Mouse (Mus musculus) kidney, adult 2 months (tissue): ENCODE measurements around the gene Disp2. TPM values are rescaled to one million over a fixed set of nuclear protein-coding genes. Genes with fewer than 3 reads are reported as not detected.

Experiments used
- DNase-seq: peaks from one replicate; pipeline ENCODE4 v3.0.0; 2021
- H3K27ac ChIP-seq: fragments of 200-500 bp; 2 replicates; pipeline ENCODE4 v1.5.1; 2012; ENCODE audit warnings: low read depth, low read length, control low read depth, inconsistent platforms; ENCODE audit not compliant: insufficient read depth
- H3K27me3 ChIP-seq: fragments of 200-500 bp; replicated peaks from 2 replicates; pipeline ENCODE4 v1.6.1; 2012; ENCODE audit warnings: mild to moderate bottlenecking, moderate library complexity, low read length, inconsistent platforms; ENCODE audit not compliant: control insufficient read depth, insufficient read depth
- H3K36me3 ChIP-seq: fragments of 200-500 bp; 2 replicates; pipeline ENCODE4 v1.6.1; 2012; ENCODE audit warnings: mild to moderate bottlenecking, moderate library complexity, low read length, inconsistent platforms; ENCODE audit not compliant: control insufficient read depth, insufficient read depth
- H3K4me1 ChIP-seq: fragments of 200-500 bp; 2 replicates; pipeline ENCODE4 v1.6.1; 2011; ENCODE audit warnings: low read length; ENCODE audit not compliant: control insufficient read depth, insufficient read depth
- H3K4me3 ChIP-seq: fragments of 200-500 bp; 2 replicates; pipeline ENCODE4 v1.5.1; 2011; ENCODE audit warnings: mild to moderate bottlenecking, low read depth, low read length, control low read depth; ENCODE audit not compliant: insufficient read depth
- CTCF ChIP-seq: fragments of 200-500 bp; conservative IDR thresholded peaks from 2 replicates; pipeline ENCODE4 v1.5.1; 2011; ENCODE audit warnings: low read depth, mild to moderate bottlenecking, control low read depth, low read length, moderate library complexity, mixed read lengths; ENCODE audit not compliant: insufficient read depth, insufficient read length
- POLR2A ChIP-seq: fragments of 200-500 bp; IDR thresholded peaks from one replicate; pipeline ENCODE4 v1.6.1; 2011; ENCODE audit warnings: low read depth, low read length, control low read depth
- WGBS: fragments of 180-500 bp; shearing (Covaris S2); methylation state at CpG from one replicate; pipeline ENCODE4 v1.1.7; 2018; 5-methylcytosine and 5-hydroxymethylcytosine counted together
- polyA plus RNA-seq: library from polyadenylated mRNA; depleted of rRNA; stranded (reverse); fragments of >200 nt; gene quantifications from 2 replicates; pipeline ENCODE4 v1.2.3, GENCODE M21; 2012

The Disp2 gene
- polyA plus RNA-seq, 1 experiment: 0.67 TPM

DNA sequence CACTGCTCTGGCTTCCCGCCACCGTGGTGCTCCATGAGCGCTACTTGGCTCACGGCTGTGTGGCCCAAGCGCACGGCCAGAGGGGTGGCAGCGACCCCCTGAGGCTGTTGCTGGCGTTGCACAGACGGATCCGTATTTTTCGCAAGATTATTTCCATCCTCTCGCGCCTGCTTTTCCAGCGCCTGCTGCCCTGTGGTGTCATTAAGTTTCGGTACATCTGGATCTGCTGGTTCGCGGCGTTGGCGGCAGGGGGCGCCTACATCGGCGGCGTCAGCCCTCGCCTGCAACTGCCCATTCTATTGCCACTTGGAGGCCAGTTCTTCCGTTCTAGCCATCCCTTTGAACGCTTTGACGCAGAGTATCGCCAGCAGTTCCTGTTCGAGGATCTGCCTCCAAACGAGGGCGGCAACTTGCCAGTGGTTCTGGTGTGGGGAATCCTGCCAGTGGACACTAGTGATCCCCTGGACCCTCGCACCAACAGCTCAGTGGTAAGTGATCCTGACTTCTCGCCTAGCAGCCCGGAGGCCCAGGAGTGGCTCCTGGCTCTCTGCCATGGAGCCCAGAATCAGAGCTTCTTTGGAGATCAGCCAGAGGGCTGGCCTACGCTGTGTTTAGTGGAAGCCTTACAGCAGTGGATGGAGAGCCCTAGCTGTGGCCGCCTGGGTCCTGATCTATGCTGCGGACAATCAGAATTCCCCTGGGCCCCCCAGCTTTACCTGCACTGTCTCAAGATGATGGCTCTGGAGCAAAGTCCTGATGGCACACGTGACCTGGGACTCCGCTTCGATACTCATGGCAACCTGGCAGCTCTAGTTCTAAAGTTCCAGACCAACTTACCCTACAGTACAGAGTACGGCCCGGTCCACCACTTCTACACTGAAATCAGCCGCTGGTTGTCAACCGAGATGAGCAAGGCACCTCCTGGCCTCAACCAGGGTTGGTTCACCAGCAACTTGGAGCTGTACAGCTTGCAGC, 11.3 kb downstream of the Disp2 start:
- no peak for TF ChIP-seq POLR2A
- TF ChIP-seq CTCF: peak; percentile 79
- Histone ChIP-seq H3K27me3 (no peaks in the 10 kb centered on the region), H3K4me1 (no peaks in the 10 kb centered on the region), H3K36me3 (no peaks in the 10 kb centered on the region), H3K27ac (no peak overlapping the region), H3K4me3 (no peak overlapping the region)
- 23% methylated on average over 44 of the region's 44 CpGs for WGBS
- DNase-seq: peak; percentile 81

DNA sequence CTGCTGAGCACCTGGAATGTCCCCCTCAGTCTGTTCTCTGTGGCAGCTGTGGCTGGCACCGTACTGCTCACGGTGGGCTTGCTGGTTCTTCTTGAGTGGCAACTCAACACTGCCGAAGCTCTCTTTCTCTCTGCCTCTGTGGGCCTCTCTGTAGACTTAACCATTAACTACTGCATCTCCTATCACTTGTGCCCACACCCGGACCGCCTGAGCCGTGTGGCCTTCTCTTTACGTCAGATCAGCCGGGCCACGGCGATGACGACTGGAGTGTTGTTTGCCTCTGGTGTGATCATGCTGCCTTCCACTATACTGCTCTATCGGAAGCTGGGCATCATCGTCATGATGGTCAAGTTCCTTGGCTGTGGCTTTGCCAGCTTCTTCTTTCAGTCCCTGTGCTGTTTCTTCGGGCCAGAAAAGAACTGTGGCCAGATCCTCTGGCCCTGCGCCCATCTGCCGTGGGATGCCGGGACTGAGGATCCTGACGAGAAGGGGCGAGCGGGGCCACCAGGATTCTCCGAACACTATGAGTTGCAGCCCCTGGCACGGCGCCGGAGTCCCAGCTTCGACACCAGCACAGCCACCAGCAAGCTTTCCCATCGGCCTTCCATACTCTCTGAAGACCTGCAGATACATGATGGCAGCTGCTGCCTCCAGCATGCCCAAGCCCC, 12.2 kb downstream of the Disp2 start:
- TF ChIP-seq POLR2A: no peak
- no peak for TF ChIP-seq CTCF

DNA sequence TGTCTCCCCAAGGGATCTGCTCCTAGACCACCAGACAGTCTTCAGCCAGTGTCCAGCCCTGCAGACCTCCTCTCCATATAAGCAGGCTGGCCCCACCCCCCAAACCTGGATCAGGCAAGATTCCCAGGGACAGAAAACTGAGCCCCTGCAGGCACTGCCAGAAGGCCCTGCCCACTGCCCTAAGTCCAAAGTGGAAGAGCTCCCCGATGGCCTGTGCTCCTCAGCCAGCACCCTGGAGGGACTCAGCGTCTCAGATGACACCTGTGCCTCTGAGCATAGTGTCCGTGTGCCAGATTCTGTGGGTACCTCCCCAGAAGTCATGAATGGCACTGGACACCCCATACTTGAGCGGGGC, 12.7 kb downstream of the Disp2 start:
- H3K27me3 ChIP-seq: no peaks in the 10 kb centered on the region
- no peak for DNase-seq
- no peak overlapping the region for H3K4me3 ChIP-seq
- no peaks in the 10 kb centered on the region for H3K36me3 ChIP-seq
- WGBS: 57% methylated on average over 4 of the region's 4 CpGs
- no peak overlapping the region for H3K27ac ChIP-seq
- no peaks in the 10 kb centered on the region for H3K4me1 ChIP-seq
- TF ChIP-seq POLR2A: no peak
- TF ChIP-seq CTCF: no peak

More for the DNA sequence above, 12.2 kb downstream of the Disp2 start:
- H3K4me3 ChIP-seq: no peak overlapping the region
- 93% methylated on average over 26 of the region's 26 CpGs for WGBS
- DNase-seq: no peak
- H3K36me3 ChIP-seq: no peaks in the 10 kb centered on the region
- H3K27ac ChIP-seq: no peak overlapping the region
- H3K27me3 ChIP-seq: no peaks in the 10 kb centered on the region
- H3K4me1 ChIP-seq: no peaks in the 10 kb centered on the region

DNA sequence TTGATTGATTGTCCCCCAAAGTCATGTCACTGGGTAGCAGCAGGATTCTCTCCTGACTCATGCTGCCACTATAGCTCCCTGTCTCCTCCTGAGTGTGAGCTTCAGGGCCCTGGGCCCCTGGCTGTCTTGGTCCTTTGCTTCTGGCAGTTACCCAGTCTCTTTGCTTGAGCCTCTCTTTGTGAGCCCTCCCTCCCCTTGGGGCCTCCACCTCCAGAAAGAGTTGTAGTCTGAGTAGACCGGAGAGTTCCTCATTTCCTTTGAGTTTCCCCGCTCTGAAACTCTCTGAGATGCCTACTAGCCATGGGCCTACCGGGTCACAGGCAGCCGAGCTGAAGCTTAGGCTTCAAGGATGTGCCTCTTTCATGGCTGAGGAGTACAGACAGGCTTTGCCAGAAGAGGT, 14.1 kb downstream of the Disp2 start:
- TF ChIP-seq POLR2A: no peak
- no peak for TF ChIP-seq CTCF
- Histone ChIP-seq H3K27ac (no peak overlapping the region), H3K4me1 (no peaks in the 10 kb centered on the region), H3K4me3 (no peak overlapping the region), H3K36me3 (no peaks in the 10 kb centered on the region), H3K27me3 (no peaks in the 10 kb centered on the region)
- WGBS: 79% methylated on average over 4 of the region's 4 CpGs
- no peak for DNase-seq

DNA sequence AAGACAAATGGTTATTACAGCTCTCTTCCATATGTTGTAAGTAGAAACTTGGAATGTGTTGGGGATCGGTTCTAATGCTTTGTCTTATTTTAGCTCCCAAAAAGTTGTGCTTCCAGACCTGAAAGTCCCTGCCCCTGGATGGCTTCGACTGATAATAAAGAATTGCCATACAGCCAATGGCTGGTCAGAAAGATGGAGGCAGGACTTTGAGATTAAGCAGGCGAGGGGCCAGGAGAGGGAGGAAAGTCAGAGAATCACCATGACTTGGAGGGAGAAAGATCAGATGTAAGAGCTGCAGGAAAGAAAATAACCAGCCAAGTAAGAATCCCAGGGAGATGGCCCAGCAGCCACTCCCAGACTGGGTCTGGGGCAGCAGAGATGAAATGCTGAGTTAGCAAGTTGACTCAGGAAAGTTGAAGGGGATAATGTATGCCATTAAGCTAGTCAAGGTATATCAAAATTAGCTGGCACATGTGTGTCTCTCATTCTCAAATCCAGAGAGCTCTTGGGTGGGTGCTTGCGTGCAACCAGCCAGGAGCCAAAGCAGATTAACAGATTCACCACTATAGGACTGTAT, 23.1 kb downstream of the Disp2 start:
- no peak overlapping the region for H3K4me3 ChIP-seq
- TF ChIP-seq CTCF: no peak
- TF ChIP-seq POLR2A: no peak
- H3K4me1 ChIP-seq: no peaks in the 10 kb centered on the region
- no peaks in the 10 kb centered on the region; the same call in 1 of the 2 replicates for H3K27me3 ChIP-seq
- no peaks in the 10 kb centered on the region for H3K36me3 ChIP-seq
- no peak for DNase-seq
- H3K27ac ChIP-seq: no peak overlapping the region
- 77% methylated on average over 4 of the region's 4 CpGs for WGBS

DNA sequence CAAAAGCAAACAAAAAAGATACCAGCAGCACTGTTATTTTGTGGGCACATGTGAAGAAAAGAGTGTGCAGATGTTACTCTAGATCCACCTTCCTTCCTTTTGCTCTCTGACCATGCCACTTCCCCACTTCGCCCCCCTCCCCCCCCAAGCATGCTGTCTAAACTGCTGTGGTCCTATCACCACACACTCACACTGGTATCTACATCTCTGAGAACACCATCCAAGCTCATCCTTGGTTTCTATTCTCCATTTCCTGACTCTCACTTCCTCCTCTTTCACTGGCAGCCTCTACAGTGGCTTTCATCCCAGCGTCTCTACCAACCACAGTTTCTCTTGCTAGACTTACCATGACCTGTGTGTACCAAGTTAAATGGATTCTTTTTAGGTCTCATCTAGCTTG, 25.0 kb downstream of the Disp2 start:
- Histone ChIP-seq H3K27ac (no peak overlapping the region), H3K27me3 (no peaks in the 10 kb centered on the region; the same call in 1 of the 2 replicates), H3K4me1 (no peaks in the 10 kb centered on the region), H3K4me3 (no peak overlapping the region), H3K36me3 (no peaks in the 10 kb centered on the region)
- no peak for TF ChIP-seq CTCF
- no peak for TF ChIP-seq POLR2A
- 85% methylated on average over 2 of the region's 2 CpGs for WGBS
- peak; percentile 7 for DNase-seq

DNA sequence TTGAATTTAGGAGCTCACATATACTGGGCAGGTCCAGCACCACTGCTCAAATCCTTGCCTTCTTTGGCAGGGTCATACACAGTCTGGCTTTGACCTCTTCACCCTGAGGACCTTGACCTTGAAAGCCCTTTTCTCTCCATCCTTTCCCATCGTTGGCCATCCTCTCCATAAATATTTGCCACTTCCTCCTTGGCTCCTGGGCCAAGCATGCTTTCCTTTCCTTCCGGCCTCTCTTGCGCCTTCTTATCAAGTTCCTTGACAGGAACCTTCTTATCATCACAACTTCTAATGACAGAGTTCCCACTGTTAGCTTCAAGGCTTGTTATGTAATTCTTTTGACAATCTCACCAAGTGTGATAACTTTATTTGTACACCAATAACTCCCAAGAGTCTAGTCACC, 25.6 kb downstream of the Disp2 start:
- TF ChIP-seq CTCF (no peak), POLR2A (no peak)
- DNase-seq: no peak
- no peaks in the 10 kb centered on the region for H3K36me3 ChIP-seq

More for the DNA sequence above, 25.6 kb downstream of the Disp2 start:
- Histone ChIP-seq H3K4me3 (no peak overlapping the region), H3K4me1 (no peaks in the 10 kb centered on the region), H3K27me3 (no peaks in the 10 kb centered on the region; the same call in 1 of the 2 replicates), H3K27ac (no peak overlapping the region)
- 50% methylated on average over 3 of the region's 3 CpGs for WGBS
